Mouse (Mus musculus): ENCODE measurements around the gene Gm28372. TPM values are rescaled to one million over a fixed set of nuclear protein-coding genes. Genes with fewer than 3 reads are reported as not detected.

Gene Gm28372
- polyA plus RNA-seq, 1 experiment from 2014 or later = not detected

DNA sequence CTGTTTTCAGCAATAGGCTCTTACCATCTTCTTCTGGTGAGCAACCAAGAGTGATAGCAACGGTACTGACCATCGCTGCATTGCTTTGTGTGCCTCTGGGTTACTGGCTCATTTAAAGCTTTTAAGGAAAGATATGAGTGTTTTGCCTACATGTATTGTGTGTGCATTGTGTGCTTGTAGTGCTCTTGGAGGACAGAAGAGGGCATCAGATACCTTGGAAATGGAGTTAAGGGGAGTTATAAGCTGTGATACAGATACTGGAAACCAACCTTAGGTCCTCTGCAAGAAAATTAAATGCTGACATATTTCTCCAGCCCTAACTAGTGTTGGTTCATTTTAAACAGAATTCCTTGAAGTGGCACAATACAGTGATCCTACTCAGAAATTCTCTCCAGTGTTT lies 16.2 kb upstream of the Gm28372 start:
- H3K36me3 ChIP-seq = no peaks in the 10 kb centered on the region
- H3K9me3 ChIP-seq (replicated peaks) = no peaks in the 10 kb centered on the region
- no peak overlapping the region for H3K4me3 ChIP-seq
- H3K4me1 ChIP-seq (replicated peaks) = no peaks in the 10 kb centered on the region
- H3K4me2 ChIP-seq = no peak overlapping the region
- H3K9ac ChIP-seq = no peak overlapping the region
- H3K27ac ChIP-seq = no peak overlapping the region
- H3K27me3 ChIP-seq = no peaks in the 10 kb centered on the region
- no peak for ATAC-seq (replicated peaks; ENCODE audit: insufficient number of reproducible peaks, insufficient read depth, low FRiP score, low read depth)
- WGBS = 83% methylated on average over 2 of the region's 2 CpGs

DNA sequence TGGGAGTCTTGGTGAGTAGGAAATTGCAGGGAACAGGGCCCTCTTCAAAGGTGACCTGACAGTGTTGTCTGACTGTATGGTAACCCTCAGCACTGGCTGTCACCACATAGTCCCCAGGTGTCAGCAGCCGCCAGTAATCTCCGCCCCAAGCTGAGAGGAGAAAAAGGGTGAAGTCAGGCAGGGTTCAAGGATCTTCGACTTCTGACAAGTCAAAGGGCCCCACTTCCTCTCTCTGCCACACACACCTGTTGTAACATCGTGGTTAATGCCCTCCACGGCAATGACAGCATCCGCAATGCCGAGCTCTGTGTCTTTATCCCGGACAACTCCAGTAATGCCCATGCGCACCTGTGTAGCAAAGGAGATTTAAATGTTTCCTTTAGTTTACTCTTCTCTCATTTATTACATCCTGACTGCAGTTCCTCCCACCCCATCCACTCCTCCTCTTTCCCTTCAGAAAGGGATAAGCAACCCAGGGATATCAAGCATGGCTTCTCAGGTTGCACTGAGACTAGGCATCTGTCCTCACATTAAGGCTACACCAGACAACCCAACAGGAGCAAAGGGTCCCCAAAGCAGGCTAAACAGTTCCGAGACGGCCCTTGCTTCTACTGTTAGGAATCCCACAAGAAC lies 13.9 kb upstream of the Gm28372 start:
- H3K27ac ChIP-seq = no peak overlapping the region
- no peak overlapping the region for H3K4me3 ChIP-seq
- H3K4me2 ChIP-seq = no peak overlapping the region
- 73% methylated on average over 11 of the region's 11 CpGs for WGBS
- ATAC-seq (replicated peaks; ENCODE audit: insufficient number of reproducible peaks, insufficient read depth, low FRiP score, low read depth) = no peak
- no peaks in the 10 kb centered on the region for H3K36me3 ChIP-seq
- H3K4me1 ChIP-seq (replicated peaks) = no peaks in the 10 kb centered on the region
- H3K27me3 ChIP-seq = no peaks in the 10 kb centered on the region
- no peak overlapping the region for H3K9ac ChIP-seq
- H3K9me3 ChIP-seq (replicated peaks) = no peaks in the 10 kb centered on the region

DNA sequence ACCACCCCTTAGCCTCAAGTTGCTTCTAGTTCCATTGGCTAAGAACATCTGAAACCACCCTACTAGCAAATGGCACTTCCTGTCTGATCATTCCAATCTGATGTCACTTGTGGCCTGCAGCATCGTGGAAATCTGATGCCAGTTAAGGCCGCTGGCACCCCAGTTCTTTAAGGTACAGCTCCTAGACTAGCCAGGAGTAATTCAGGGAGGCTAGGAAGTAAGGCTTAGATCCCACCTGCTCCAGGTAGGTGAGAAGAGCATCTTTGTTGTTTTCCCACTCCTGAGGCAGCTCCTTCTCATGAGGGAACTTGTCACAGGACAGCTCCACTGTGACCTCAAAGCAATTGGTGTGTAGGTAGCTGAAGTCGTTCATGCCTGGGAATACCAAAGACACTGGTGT lies 12.2 kb upstream of the Gm28372 start:
- no peak overlapping the region for H3K27ac ChIP-seq
- H3K36me3 ChIP-seq = no peaks in the 10 kb centered on the region
- ATAC-seq (replicated peaks; ENCODE audit: insufficient number of reproducible peaks, insufficient read depth, low FRiP score, low read depth) = no peak
- H3K9ac ChIP-seq = no peak overlapping the region
- H3K4me3 ChIP-seq = no peak overlapping the region
- 0 out of 2 replicates have a peak, but pooled peaks cover 10% of the 10 kb centered on the region for H3K27me3 ChIP-seq
- no peak overlapping the region for H3K4me2 ChIP-seq
- H3K4me1 ChIP-seq (replicated peaks) = peaks cover 12% of the 10 kb centered on the region
- WGBS = 76% methylated on average over 3 of the region's 3 CpGs
- no peaks in the 10 kb centered on the region for H3K9me3 ChIP-seq (replicated peaks)

DNA sequence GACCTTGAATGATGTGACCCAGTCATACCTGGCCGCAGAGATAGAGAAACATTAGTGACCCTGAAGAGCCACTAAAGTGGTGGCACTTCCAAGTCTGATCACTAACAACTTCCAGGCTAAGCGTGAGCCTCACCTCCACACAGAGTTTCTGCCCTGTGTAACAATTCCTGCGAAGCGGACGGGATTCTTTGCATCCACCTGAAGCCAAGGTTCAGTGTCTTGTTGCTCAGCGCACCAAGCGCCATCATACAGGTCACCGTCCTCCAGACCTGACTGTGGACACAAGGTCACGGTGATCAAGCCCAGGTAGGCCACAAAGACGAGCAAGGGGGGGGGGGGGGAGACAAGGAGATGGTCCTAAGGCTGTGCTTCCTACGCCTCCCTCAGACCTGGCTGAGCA lies 9.3 kb upstream of the Gm28372 start:
- H3K36me3 ChIP-seq = no peaks in the 10 kb centered on the region
- H3K4me3 ChIP-seq = no peak overlapping the region
- ATAC-seq (replicated peaks; ENCODE audit: insufficient number of reproducible peaks, insufficient read depth, low FRiP score, low read depth) = no peak
- 95% methylated on average over 11 of the region's 11 CpGs for WGBS
- H3K4me2 ChIP-seq = no peak overlapping the region
- no peak overlapping the region for H3K9ac ChIP-seq
- no peak overlapping the region for H3K27ac ChIP-seq
- peaks cover 18% of the 10 kb centered on the region for H3K4me1 ChIP-seq (replicated peaks)
- peaks cover 21% of the 10 kb centered on the region for H3K27me3 ChIP-seq
- no peaks in the 10 kb centered on the region for H3K9me3 ChIP-seq (replicated peaks)

- Histone ChIP-seq H3K4me3 (peak within 1 kb of the TSS; percentile 69), H3K27ac (peak within 1 kb of the TSS; percentile 41; the same call in 1 of the 2 replicates)
- WGBS = under 1% methylated on average over 50 of the region's 53 CpGs
These were observed 7.7 kb upstream of the Gm28372 start, which contains the start of gene Cpxm1 for GRCm38 (mm10) chr2:130397186-130397985. TSS of gene Cpxm1 (minus strand) at chr2:130397574.

DNA sequence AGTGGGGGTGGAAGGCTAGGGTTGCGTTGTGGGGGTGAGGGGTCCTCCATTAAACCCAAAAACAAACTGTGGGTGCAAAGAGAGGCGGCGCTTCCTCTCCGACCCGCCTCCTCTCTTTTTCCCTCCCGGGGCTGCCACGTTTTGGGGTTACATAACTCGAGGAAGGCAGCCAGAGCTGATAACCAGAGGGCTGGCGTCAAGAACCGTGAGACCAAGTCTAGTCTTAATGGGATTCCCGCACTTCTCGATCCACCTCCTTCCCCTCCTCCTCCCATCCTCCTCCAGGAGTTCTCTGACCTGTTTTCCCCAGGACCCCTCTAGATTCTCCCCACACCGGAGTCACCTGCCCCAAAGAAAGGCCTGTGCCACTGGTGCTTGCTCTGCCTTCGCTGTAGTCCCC lies 6.9 kb upstream of the Gm28372 start:
- ATAC-seq (replicated peaks; ENCODE audit: insufficient number of reproducible peaks, insufficient read depth, low FRiP score, low read depth) = no peak
- H3K4me3 ChIP-seq = peak overlapping the region; percentile 69
- H3K27me3 ChIP-seq = peaks cover 21% of the 10 kb centered on the region
- peak overlapping the region; percentile 98 for H3K4me2 ChIP-seq
- WGBS = 12% methylated on average over 14 of the region's 14 CpGs
- H3K9me3 ChIP-seq (replicated peaks) = no peaks in the 10 kb centered on the region
- H3K9ac ChIP-seq = no peak overlapping the region; the same call in 1 of the 2 replicates
- H3K27ac ChIP-seq = no peak overlapping the region
- peaks cover 18% of the 10 kb centered on the region for H3K4me1 ChIP-seq (replicated peaks)
- H3K36me3 ChIP-seq = no peaks in the 10 kb centered on the region

More at GRCm38 (mm10) chr2:130397186-130397985, 7.7 kb upstream of the Gm28372 start, which contains the start of gene Cpxm1:
- H3K27me3 ChIP-seq = peaks cover 21% of the 10 kb centered on the region
- peak; percentile 79 for ATAC-seq (replicated peaks; ENCODE audit: insufficient number of reproducible peaks, insufficient read depth, low FRiP score, low read depth)
- H3K9me3 ChIP-seq (replicated peaks) = no peaks in the 10 kb centered on the region
- peak within 1 kb of the TSS; percentile 98 for H3K4me2 ChIP-seq
- H3K9ac ChIP-seq = peak within 1 kb of the TSS; percentile 63
- no peaks in the 10 kb centered on the region for H3K36me3 ChIP-seq
- peaks cover 18% of the 10 kb centered on the region for H3K4me1 ChIP-seq (replicated peaks)

DNA sequence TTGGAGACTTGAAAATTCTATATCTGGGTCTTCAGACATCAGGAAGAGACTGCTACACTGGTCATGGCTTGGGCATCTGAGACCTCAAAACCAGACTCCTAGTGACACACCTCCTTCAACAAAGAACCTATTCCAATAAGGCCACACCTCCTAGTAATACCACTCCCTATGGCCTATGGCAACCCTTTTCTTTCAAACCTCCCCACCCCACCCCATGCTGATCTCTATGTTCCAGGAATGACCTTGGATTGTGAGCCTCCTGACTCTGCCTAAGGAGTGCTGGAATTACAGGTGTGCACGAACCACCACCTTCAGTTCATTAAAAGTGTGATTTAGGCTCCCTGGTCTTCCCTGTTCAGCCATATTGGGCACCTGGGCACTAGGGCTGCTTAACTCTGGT lies 5.0 kb upstream of the Gm28372 start:
- 89% methylated on average over 1 of the region's 1 CpGs for WGBS

DNA sequence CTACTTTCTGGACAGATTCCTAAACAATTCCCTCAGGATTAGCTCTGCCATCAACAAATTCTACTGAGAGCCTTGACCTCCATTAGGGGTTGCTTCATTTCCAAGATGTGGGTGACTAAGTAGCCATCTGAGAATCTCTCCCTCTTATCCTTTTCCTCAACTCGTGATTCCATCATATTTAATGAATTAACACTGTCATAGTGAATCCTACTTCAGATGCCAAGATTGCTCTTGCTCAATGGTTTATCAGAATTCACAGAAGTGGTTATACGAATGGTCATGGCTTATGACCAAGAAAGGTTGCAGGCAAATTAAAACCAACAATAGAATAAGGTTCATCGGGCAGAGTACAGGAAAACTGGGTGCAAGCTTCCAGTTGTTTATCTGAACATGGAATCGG lies 3.1 kb upstream of the Gm28372 start:
- no peaks in the 10 kb centered on the region for H3K9me3 ChIP-seq (replicated peaks)
- no peak for ATAC-seq (replicated peaks; ENCODE audit: insufficient number of reproducible peaks, insufficient read depth, low FRiP score, low read depth)
- no peaks in the 10 kb centered on the region for H3K36me3 ChIP-seq
- no peak overlapping the region for H3K4me2 ChIP-seq
- no peak overlapping the region for H3K4me3 ChIP-seq
- H3K4me1 ChIP-seq (replicated peaks) = peaks cover 15% of the 10 kb centered on the region
- 71% methylated on average over 4 of the region's 4 CpGs for WGBS
- H3K27me3 ChIP-seq = peaks cover 15% of the 10 kb centered on the region
- H3K27ac ChIP-seq = no peak overlapping the region
- H3K9ac ChIP-seq = no peak overlapping the region

More for the DNA sequence above, 5.0 kb upstream of the Gm28372 start:
- ATAC-seq (replicated peaks; ENCODE audit: insufficient number of reproducible peaks, insufficient read depth, low FRiP score, low read depth) = no peak
- H3K27ac ChIP-seq = no peak overlapping the region
- H3K36me3 ChIP-seq = no peaks in the 10 kb centered on the region
- H3K27me3 ChIP-seq = peaks cover 21% of the 10 kb centered on the region
- H3K4me1 ChIP-seq (replicated peaks) = peaks cover 18% of the 10 kb centered on the region
- no peak overlapping the region for H3K4me2 ChIP-seq
- no peak overlapping the region for H3K4me3 ChIP-seq
- no peak overlapping the region for H3K9ac ChIP-seq
- no peaks in the 10 kb centered on the region for H3K9me3 ChIP-seq (replicated peaks)

DNA sequence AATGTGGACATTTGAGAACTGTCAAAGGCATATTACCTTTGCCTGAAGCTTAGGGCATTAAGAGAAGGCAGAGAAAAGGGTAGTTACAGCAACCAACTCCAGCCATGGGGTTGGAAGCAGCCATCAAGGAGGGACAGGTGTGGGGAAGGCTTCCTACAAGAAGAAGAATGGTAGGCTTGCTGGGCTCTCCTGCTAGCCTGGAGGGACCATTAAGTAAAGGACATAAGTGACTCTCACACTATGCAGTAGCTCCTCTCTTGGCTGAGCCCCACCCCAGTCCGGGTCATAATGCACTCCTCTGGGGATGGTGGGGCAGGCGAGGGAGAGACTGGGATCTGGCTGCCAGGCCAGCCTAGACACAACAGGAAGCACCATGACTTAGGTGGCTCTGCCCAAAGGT lies 1.1 kb downstream of the Gm28372 start, which contains the start of gene Tmem239:
Gene Tmem239, plus strand, starts transcription at position 301 of the 400 bp plus-strand sequence.
- H3K9me3 ChIP-seq (replicated peaks) = no peaks in the 10 kb centered on the region
- peaks cover 4% of the 10 kb centered on the region; the same call in 1 of the 2 replicates for H3K4me1 ChIP-seq (replicated peaks)
- no peak within 1 kb of the TSS for H3K4me3 ChIP-seq
- H3K27me3 ChIP-seq = no peaks in the 10 kb centered on the region
- no peak within 1 kb of the TSS for H3K9ac ChIP-seq
- H3K4me2 ChIP-seq = no peak within 1 kb of the TSS
- WGBS = 86% methylated on average over 2 of the region's 2 CpGs
- ATAC-seq (replicated peaks; ENCODE audit: insufficient number of reproducible peaks, insufficient read depth, low FRiP score, low read depth) = no peak
- no peak within 1 kb of the TSS for H3K27ac ChIP-seq
- H3K36me3 ChIP-seq = no peaks in the 10 kb centered on the region

- no peak overlapping the region for H3K9ac ChIP-seq
- no peak for ATAC-seq (replicated peaks; ENCODE audit: insufficient number of reproducible peaks, insufficient read depth, low FRiP score, low read depth)
- no peaks in the 10 kb centered on the region for H3K9me3 ChIP-seq (replicated peaks)
- H3K36me3 ChIP-seq = no peaks in the 10 kb centered on the region
- no peak overlapping the region for H3K27ac ChIP-seq
- H3K4me1 ChIP-seq (replicated peaks) = peaks cover 6% of the 10 kb centered on the region; the same call in 1 of the 2 replicates
- WGBS = 19% methylated on average over 6 of the region's 6 CpGs
- no peak overlapping the region for H3K4me3 ChIP-seq
- no peaks in the 10 kb centered on the region for H3K27me3 ChIP-seq
- no peak overlapping the region for H3K4me2 ChIP-seq
These were observed 3.2 kb downstream of the Gm28372 start for GRCm38 (mm10) chr2:130408194-130408593.

DNA sequence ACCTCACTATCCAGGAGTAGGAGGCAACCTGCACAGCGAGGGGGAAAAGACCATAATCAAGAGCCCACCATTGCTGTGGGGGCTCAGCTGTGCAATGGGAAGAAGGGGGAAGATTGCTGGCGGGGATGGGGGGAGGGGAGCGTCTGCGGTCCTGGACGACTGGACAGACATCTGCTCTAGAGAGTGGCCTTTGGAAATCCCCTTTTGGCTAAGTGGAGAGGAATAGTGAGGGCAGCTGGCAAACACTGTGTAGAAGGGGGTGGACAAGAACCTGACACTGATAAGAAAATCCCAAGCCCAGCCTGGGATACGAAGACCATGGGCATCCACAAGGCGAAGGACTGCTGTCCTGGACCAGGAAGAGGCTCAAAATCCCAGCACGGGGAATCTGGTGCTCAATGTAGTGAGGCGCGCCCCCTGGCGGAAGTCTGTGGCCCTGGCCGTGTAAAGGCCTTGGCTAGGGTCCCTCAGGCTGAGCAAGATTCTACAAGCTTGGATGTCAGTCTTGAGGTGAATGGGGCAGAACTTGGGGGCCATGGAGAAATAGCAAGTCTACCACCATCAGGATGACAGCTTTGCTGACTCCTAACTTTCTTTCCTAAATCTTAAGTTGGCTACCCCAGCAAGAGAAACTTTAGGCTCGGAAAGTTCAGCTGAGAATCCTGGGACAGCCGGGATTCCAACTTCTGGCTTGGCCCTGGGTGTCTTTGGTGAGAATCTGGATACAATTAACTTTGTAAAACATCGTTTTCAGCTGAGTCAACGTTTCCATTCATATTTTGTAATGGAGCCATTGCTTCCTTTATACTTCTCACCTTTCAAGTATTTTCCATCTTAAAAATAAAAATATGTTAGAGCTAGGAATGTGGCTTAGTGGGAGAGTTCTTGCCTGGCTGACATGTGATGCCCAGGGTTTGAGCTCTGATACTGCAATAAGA lies 6.8 kb downstream of the Gm28372 start:
- H3K4me3 ChIP-seq = no peak overlapping the region
- H3K27ac ChIP-seq = no peak overlapping the region
- H3K4me2 ChIP-seq = no peak overlapping the region
- ATAC-seq (replicated peaks; ENCODE audit: insufficient number of reproducible peaks, insufficient read depth, low FRiP score, low read depth) = 0 out of 2 replicates have a peak, but pooled peaks have one; percentile 73
- H3K36me3 ChIP-seq = no peaks in the 10 kb centered on the region
- H3K9ac ChIP-seq = no peak overlapping the region
- no peaks in the 10 kb centered on the region for H3K27me3 ChIP-seq
- H3K9me3 ChIP-seq (replicated peaks) = no peaks in the 10 kb centered on the region
- H3K4me1 ChIP-seq (replicated peaks) = peaks cover 6% of the 10 kb centered on the region; the same call in 1 of the 2 replicates
- WGBS = 32% methylated on average over 16 of the region's 16 CpGs
